Comparison of ENCODE assay signal across 18 mouse cellular contexts in the genomic region with DNA sequence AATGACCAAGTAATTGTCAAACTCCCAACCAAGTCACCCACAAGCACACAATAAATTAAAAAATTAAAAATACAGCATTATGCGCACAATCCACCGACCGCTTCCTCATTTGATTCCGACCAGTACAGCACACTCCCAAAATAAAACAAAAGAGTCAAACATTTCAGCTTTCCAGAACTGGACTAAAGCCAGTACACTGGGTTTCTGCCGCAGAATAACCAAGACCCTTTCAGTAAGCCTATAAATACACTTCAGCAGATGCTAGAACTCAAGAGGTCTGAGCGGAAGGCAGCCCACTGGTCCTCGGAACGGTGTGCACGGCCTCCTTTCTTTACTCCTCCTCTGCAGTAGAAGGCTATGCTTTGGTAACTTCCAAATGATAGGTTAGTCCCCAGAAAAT.
"Had no signal": no experiment of that assay in that cellular context is flagged by ENCODE, and none has a peak within 500 bp of the region (broad histone marks: within the 10 kb centered on the region; RNA-seq: fewer than 3 reads in every experiment).

No protein-coding gene starts in this region.

- H3K36me3 ChIP-seq: intestine, embryonic 15.5 days; limb, embryonic 13.5 days; midbrain, embryonic 10.5 days; neural tube, embryonic 15.5 days had no signal

- H3K9me3 ChIP-seq: intestine, embryonic 15.5 days; limb, embryonic 13.5 days; midbrain, embryonic 10.5 days; neural tube, embryonic 15.5 days had no signal

- H3K27ac ChIP-seq: intestine, embryonic 15.5 days; limb, embryonic 13.5 days; liver, embryonic 14.5 days; midbrain, embryonic 10.5 days; neural tube, embryonic 15.5 days had no signal

- H3K4me1 ChIP-seq: intestine, embryonic 15.5 days; midbrain, embryonic 10.5 days; neural tube, embryonic 15.5 days had no signal

- ATAC-seq: intestine, embryonic 15.5 days; lung, postnatal 0 days had no signal

- H3K9ac ChIP-seq: intestine, embryonic 15.5 days; limb, embryonic 13.5 days; liver, embryonic 14.5 days; neural tube, embryonic 15.5 days had no signal

- H3K4me3 ChIP-seq: intestine, embryonic 15.5 days; limb, embryonic 13.5 days; midbrain, embryonic 10.5 days; myocyte; neural tube, embryonic 15.5 days had no signal

- DNase-seq: kidney, adult 2 months; kidney, postnatal 14 days; layer of hippocampus, adult 9-11 months; layer of hippocampus, postnatal 36 days; left cerebral cortex, postnatal 4 days; lung, adult 18-20 months; lung, postnatal 4 days; midbrain, embryonic 14.5 days; right cerebral cortex, adult 18-20 months; right cerebral cortex, postnatal 25 days; thymus, postnatal 36 days had no signal

- H3K27me3 ChIP-seq: limb, embryonic 13.5 days; neural tube, embryonic 15.5 days had no signal

- H3K4me2 ChIP-seq: intestine, embryonic 15.5 days; limb, embryonic 13.5 days; neural tube, embryonic 15.5 days had no signal
